Mouse (Mus musculus): ENCODE results near the gene Zbtb39.
"Not testable (repeated sequence)": the region's sequence is repeated elsewhere in the genome, so short reads cannot be mapped to it uniquely, and the experiment has no call there.

The Zbtb39 gene

GRCm38 (mm10) chr10:127736916-127737315 is 2.4 kb upstream of the Zbtb39 start:
- DNase-seq (ENCODE audit: extremely low spot score, low read depth, low spot score), result no peak

DNA sequence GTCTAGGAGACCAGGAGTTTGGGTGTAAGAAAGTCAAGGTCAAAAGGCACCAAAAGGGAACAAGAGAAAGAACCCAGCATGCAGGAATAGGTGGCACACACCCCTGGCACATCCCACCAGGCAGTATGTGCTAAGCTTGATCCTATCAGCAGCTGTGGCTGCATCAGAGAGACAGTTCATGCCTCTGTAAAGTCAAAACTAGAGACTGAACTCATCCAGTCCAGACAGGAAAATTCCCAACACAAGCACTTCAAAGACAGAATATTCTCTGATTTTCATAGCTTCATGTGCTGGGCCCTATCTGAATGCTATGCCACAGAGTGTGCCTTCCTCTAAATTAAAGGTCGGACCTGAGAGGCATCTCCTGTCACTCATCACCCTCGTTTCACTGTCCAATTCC is 1.8 kb upstream of the Zbtb39 start:
- no peak for DNase-seq (ENCODE audit: extremely low spot score, low read depth, low spot score)

DNA sequence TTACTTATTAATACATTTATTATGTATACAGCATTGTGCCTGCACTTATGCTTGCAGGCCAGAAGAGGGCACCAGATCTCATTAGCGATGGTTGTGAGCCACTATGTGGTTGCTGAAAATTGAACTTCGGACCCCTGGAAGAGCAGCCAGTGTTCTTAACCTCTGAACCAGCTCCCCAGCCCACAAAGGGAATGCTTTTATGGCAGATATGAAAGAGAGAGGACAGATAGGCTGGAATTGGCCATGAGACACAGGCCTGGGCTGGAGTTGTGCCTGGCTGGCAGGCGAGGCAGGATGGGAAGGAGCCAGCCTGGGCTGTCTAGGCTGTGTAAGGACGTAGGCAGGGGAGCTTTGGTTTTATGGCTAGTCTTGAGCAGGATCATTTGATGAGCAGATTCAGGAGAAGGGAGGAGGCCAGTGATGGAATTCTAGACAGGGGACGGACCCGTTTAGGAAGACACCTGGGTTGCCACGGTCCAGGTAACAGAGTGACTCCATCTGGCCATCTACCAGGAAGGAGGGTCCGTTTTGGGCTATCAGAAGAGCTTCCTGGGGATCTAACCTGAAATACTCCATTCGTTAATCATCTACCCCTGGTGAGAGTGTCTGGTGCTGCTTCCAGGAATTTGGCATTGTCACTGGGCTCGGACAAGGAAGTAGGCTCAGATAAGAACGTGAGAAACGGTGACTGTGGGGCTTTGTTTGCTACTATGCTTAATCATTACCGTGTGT is 1.0 kb upstream of the Zbtb39 start:
- DNase-seq (ENCODE audit: extremely low spot score, low read depth, low spot score), result no peak

DNA sequence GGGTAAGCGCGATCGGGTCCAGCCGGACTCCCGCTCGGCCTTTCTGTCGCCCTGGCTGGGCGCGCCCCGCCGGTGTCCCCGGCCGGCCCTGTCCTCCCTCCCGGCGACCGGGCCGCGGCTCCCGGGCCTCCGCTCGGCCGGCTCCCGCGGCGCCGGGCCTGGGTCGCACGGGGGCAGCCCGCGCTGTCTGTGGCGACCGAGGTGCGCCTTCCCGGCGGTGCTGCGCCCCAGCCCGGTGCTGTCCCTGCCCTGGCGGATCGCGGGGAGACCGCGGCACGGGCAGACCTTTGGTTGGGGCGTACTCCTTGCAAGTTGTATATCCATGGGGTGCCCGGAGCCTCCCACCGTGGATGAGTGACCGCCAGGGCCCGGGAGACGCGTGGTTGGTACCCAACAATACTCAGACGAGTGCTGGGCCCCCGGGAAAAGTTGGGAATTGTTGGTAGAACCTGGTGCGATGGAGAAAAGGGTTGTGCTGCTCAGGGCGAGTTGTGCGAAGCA is 373 bp downstream of the Zbtb39 start:
- no peak for DNase-seq (ENCODE audit: extremely low spot score, low read depth, low spot score)

DNA sequence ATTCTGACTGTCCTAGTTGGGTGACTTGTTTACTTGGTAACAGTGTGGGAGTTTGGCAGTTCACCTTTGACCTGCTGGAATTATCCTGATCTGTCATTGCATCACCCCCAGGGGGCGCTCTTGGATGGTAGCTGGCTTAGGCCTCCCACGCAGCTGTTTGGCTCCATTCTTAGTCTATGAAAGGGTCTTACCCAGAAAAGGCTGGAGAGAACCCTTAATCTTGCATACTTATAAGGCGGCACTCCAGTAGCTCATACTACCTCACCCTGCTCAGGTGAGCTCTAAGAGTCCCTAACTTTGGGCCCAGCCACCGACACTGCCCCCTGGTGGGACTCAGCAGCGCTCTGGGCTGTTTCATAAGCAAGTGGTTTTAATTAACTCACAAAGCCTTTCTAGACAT is 5.3 kb downstream of the Zbtb39 start:
- no peak for DNase-seq (ENCODE audit: extremely low spot score, low read depth, low spot score)

- DNase-seq (ENCODE audit: extremely low spot score, low read depth, low spot score), result no peak
Measured at GRCm38 (mm10) chr10:127745886-127746285, 6.5 kb downstream of the Zbtb39 start.

GRCm38 (mm10) chr10:127747254-127747653 is 7.9 kb downstream of the Zbtb39 start:
- DNase-seq (ENCODE audit: extremely low spot score, low read depth, low spot score), result no peak

DNA sequence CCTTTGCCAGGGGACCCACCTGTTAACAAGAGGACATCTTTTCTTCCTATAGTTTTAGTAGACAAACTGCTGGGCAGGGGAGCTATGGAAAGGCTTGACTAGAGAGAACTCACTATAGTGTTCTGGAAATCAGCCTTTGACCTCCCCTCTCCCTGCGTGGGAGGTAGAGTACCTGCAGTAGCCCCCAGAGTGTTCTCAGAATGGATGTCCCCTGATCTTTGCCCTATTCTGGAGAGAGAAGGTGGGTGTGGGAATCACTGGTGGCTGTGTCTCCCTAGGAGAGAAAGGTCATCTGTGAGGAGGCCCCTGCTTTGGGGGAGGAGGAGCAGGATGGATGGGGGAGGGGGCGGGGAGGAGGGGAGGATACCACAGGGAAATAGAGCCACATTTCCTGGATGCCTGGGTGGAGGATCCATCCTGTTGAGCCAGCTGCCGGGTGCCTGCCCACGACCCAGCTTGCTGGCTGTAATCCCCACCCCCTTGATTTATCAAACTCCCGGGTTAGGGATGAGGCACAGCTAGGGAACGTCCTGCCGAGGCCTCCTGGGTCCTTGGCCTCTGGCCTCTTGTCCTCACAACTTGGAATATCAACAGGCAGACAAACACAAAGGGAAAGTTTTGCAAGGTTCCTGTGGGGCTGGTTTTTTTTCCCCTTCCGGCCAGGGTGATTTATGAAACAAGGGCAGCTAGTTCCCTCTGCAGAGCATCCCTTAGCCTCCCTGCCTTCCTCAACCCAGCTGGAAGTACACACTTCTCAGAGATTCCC is 9.7 kb downstream of the Zbtb39 start:
- no peak for DNase-seq (ENCODE audit: extremely low spot score, low read depth, low spot score)

- no peak for DNase-seq (ENCODE audit: extremely low spot score, low read depth, low spot score)
Measured at GRCm38 (mm10) chr10:127750136-127750777, 10.9 kb downstream of the Zbtb39 start.

GRCm38 (mm10) chr10:127751548-127751947 is 12.2 kb downstream of the Zbtb39 start, which contains the start of gene Gpr182:
TSS of gene Gpr182 (minus strand) at chr10:127751732.
- DNase-seq (ENCODE audit: extremely low spot score, low read depth, low spot score), result no peak

DNA sequence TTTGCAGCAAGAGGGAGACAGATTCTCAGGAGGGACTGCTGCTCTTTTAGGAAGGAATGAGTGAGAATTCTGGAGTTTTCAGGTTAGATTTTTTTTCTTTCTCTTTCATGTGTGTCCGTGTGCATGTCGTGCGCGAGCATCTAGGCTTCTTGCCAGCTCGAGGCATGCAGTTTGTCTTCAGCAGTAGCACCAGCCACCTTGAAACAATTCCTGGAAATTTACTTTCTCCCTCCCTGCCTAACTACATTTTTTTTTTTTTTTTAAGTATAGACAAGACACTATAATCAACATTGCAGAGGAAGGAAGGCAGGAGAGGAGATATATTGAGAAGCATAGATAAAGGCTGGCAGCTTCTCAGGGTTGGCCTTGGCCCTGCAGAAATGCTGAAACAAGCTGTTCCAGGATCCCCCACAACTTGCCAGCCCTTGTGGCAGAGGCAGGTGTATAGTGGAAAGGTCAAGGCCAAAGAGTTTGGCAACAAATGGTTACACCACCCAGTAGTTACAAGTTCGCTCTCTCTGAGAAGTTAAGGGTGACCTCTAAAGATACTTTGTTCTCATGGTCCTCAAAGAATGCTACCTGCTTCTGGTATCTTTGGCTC is 15.3 kb downstream of the Zbtb39 start:
- no peak for DNase-seq (ENCODE audit: extremely low spot score, low read depth, low spot score)

- DNase-seq (ENCODE audit: extremely low spot score, low read depth, low spot score), result no peak
Measured at GRCm38 (mm10) chr10:127755246-127755645, 15.9 kb downstream of the Zbtb39 start.

DNA sequence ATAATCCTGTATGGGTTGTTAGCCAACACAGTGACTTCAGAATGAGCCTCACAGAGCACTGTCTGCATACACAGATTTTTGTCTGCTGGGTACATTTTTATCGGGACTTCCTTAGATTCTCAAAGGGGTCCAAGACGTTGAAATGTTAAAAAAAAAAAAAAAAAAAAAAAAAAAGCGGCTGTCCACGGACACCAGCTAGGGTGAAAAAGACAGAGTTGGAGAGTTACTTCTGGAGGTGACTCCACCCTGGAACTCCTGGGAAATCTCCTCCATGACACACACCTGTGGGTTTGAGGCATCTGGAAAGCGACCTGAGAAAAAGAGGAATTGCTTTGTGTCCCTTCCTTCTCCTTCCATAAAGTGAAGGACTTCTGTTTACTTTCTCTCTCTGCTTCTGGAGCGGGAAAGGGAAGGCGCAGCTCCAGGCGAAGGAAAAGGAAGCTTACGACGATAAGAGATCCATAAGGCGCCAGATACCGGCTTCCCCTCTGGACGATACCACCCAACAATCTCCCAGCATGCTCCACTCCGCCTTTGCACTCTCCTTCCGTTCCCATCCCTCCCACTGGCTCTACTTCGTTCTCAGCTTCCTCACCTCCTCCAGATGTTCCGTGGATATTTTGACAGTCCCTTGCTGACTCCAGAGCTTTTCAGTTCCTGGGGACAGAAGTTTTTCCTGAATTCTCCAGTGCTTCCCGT is 16.6 kb downstream of the Zbtb39 start:
- DNase-seq (ENCODE audit: extremely low spot score, low read depth, low spot score), result no peak

DNA sequence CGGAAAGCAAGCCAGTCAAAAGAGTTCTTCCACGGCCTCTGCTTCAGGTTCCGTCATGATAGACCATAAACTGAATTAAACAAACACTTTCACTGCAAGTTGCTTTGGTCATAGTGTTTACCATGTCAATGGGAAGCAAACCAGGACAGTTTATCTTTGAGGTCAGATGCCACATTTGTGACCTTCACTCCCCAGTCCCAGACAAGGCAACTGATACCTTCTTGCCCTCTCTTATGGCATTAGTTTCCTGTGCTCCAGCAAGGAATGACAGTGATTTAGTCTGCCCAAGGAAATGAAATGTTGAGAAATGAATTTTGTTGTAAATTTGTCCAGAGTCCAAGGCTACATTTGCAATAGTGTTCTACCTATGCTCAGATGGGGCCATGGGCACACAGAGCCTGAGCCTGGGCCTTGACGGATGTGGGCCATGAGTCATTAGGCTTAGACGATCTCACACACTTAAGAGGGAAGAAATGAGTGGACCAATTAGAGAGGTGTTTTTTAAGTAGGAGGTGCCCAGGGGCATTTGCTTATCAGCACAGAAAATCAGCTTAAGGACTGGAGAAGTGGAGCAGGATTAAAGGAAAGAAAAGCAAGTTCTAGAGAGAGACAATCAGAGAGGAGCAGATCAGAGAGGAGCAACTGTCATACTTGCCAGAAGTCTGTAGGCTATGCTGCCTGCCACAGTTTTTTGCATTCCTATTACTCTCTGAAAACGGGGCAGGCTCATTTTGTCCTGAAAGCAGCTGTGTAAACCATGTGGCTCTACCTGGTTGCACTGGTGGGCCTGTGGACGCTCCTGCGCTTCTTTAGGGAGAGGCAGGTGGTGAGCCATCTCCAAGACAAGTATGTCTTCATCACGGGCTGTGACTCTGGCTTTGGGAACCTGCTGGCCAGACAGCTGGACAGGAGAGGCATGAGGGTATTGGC is 20.1 kb downstream of the Zbtb39 start, which contains the start of the genes Rdh1 and Rdh16f1:
Gene Rdh1, plus strand, starts transcription at position 541 of the 930 bp plus-strand sequence.
Gene Rdh16f1, plus strand, starts transcription at position 607 of the 930 bp plus-strand sequence.
- no peak for DNase-seq (ENCODE audit: extremely low spot score, low read depth, low spot score)

DNA sequence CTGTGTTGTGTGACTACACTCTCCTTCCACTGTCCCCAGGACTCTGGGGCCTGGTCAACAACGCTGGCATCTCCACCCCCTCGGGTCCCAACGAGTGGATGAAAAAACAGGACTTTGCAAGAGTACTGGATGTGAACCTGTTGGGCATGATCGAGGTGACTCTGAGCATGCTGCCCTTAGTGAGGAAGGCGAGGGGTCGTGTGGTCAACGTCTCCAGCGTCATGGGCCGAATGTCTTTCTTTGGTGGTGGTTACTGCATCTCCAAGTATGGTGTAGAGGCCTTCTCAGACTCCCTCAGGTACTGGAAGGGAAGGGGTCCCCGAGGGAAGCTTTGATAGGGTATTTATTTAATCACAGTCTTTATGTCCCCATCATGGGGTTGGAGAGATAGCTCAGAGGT is 23.6 kb downstream of the Zbtb39 start:
- DNase-seq (ENCODE audit: extremely low spot score, low read depth, low spot score), result not testable (repeated sequence)

GRCm38 (mm10) chr10:127763914-127764680 is 24.8 kb downstream of the Zbtb39 start:
- DNase-seq (ENCODE audit: extremely low spot score, low read depth, low spot score), result no peak

DNA sequence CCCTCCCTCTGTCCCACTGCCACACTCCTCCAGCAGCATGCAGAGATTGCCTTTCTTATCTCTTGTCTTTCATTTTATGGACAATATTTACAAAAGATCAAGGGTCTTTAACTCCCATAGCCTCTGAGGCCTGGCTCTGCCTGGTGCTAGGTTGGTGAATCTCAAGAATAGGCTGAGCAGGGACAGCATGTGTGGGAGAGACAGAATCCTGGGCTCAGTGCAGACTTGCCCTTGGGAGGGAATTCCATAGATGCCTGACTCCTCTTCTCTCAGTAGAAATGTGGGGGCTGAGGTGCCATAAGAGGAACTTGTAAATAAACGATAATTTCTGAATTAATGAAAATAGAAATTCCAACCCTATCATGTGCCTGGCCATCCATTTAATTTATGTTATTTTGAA is 27.2 kb downstream of the Zbtb39 start:
- no peak for DNase-seq (ENCODE audit: extremely low spot score, low read depth, low spot score)

GRCm38 (mm10) chr10:127776011-127776410 is 36.7 kb downstream of the Zbtb39 start, which contains the start of gene Rdh9:
TSS of gene Rdh9 (plus strand) at chr10:127776386.
- no peak for DNase-seq (ENCODE audit: extremely low spot score, low read depth, low spot score)

- not testable (repeated sequence) for DNase-seq (ENCODE audit: extremely low spot score, low read depth, low spot score)
Measured at GRCm38 (mm10) chr10:127782321-127782720, 43.0 kb downstream of the Zbtb39 start.
